Mouse (Mus musculus) spleen, adult 2 months (tissue): ENCODE data around the gene Ambra1. TPM values are rescaled to one million over a fixed set of nuclear protein-coding genes. Genes with fewer than 3 reads are reported as not detected.

Experiments used
- DNase-seq, 2 experiments: peaks; one replicate each; pipeline versions ENCODE4 v3.0.0 to v3.0.0-alpha.2; 2012 to 2021; ENCODE audit warnings: low spot score in 2 of 2, low read depth in 1 of 2
- H3K27ac ChIP-seq: fragments of 200-500 bp; 2 replicates; pipeline ENCODE4 v1.5.1; 2012; ENCODE audit warnings: low read length, inconsistent platforms; ENCODE audit not compliant: insufficient read depth
- H3K27me3 ChIP-seq: fragments of 200-500 bp; 2 replicates; pipeline ENCODE4 v1.6.1; 2012; ENCODE audit warnings: mild to moderate bottlenecking, moderate library complexity, low read length, inconsistent platforms; ENCODE audit not compliant: control insufficient read depth, insufficient read depth
- H3K36me3 ChIP-seq: fragments of 200-500 bp; 2 replicates; pipeline ENCODE4 v1.6.1; 2012; ENCODE audit warnings: mild to moderate bottlenecking, low read length, inconsistent platforms; ENCODE audit not compliant: control insufficient read depth, insufficient read depth
- H3K4me1 ChIP-seq: fragments of 200-500 bp; 2 replicates; pipeline ENCODE4 v1.6.1; 2011; ENCODE audit warnings: inconsistent platforms; ENCODE audit not compliant: control insufficient read depth, insufficient read depth, insufficient read length
- H3K4me3 ChIP-seq: fragments of 200-500 bp; 2 replicates; pipeline ENCODE4 v1.5.1; 2011; ENCODE audit warnings: mild to moderate bottlenecking, inconsistent platforms; ENCODE audit not compliant: insufficient read depth, insufficient read length; ENCODE audit errors: extremely low read depth
- CTCF ChIP-seq: fragments of 200-500 bp; IDR thresholded peaks from 2 replicates; pipeline ENCODE4 v1.5.1; 2011; ENCODE audit warnings: mild to moderate bottlenecking, inconsistent platforms; ENCODE audit not compliant: insufficient read depth, insufficient read length, insufficient replicate concordance; ENCODE audit errors: extremely low read depth
- POLR2A ChIP-seq: fragments of 200-500 bp; IDR thresholded peaks from 2 replicates; pipeline ENCODE4 v1.6.1; 2011; ENCODE audit warnings: low read depth, low read length, inconsistent platforms
- WGBS: fragments of 180-500 bp; shearing (Covaris S2); methylation state at CpG from one replicate; pipeline ENCODE4 v1.1.7; 2018; 5-methylcytosine and 5-hydroxymethylcytosine counted together
- polyA plus RNA-seq: library from polyadenylated mRNA; depleted of rRNA; stranded (reverse); fragments of >200 nt; gene quantifications from 2 replicates; pipeline ENCODE4 v1.2.3, GENCODE M21; 2012

Ambra1 gene
- polyA plus RNA-seq, 1 experiment = 20.0 TPM

GRCm38 (mm10) chr2:91816741-91817140 lies 86.8 kb downstream of the Ambra1 start:
- no peak for DNase-seq
- Histone ChIP-seq H3K27ac (no peak overlapping the region), H3K4me3 (no peak overlapping the region), H3K36me3 (peaks cover 6% of the 10 kb centered on the region; the same call in 1 of the 2 replicates), H3K27me3 (no peaks in the 10 kb centered on the region), H3K4me1 (no peaks in the 10 kb centered on the region)
- TF ChIP-seq POLR2A = no peak
- no peak for TF ChIP-seq CTCF

- DNase-seq = no peak
- no peak overlapping the region for H3K4me3 ChIP-seq
- no peaks in the 10 kb centered on the region for H3K27me3 ChIP-seq
- no peak overlapping the region for H3K27ac ChIP-seq
- no peak for TF ChIP-seq CTCF
- TF ChIP-seq POLR2A = no peak
- H3K36me3 ChIP-seq = no peaks in the 10 kb centered on the region; the same call in 1 of the 2 replicates
- no peaks in the 10 kb centered on the region for H3K4me1 ChIP-seq
Measured at GRCm38 (mm10) chr2:91832227-91832626, 102.3 kb downstream of the Ambra1 start.

- TF ChIP-seq POLR2A = no peak
- TF ChIP-seq CTCF = no peak
- H3K4me3 ChIP-seq = no peak overlapping the region
- DNase-seq = no peak
- no peaks in the 10 kb centered on the region; the same call in 1 of the 2 replicates for H3K36me3 ChIP-seq
- no peaks in the 10 kb centered on the region for H3K27me3 ChIP-seq
- 78% methylated on average over 1 of the region's 1 CpGs for WGBS
- H3K4me1 ChIP-seq = no peaks in the 10 kb centered on the region
- H3K27ac ChIP-seq = no peak overlapping the region
Measured at GRCm38 (mm10) chr2:91834272-91834671, 104.3 kb downstream of the Ambra1 start.

- TF ChIP-seq CTCF (no peak), POLR2A (no peak)
- Histone ChIP-seq H3K36me3 (peaks cover 1% of the 10 kb centered on the region; the same call in 1 of the 2 replicates), H3K4me3 (no peak overlapping the region), H3K4me1 (no peaks in the 10 kb centered on the region), H3K27ac (no peak overlapping the region), H3K27me3 (no peaks in the 10 kb centered on the region)
- peak in 1 of 2 experiments; percentile 30 for DNase-seq
- whole genome bisulfite sequencing = 40% methylated on average over 1 of the region's 1 CpGs
Measured at GRCm38 (mm10) chr2:91835031-91835430, 105.1 kb downstream of the Ambra1 start.

GRCm38 (mm10) chr2:91835631-91836030 lies 105.7 kb downstream of the Ambra1 start:
- Histone ChIP-seq H3K36me3 (peaks cover 1% of the 10 kb centered on the region; the same call in 1 of the 2 replicates), H3K27me3 (no peaks in the 10 kb centered on the region), H3K27ac (no peak overlapping the region), H3K4me3 (no peak overlapping the region), H3K4me1 (no peaks in the 10 kb centered on the region)
- DNase-seq = no peak
- no peak for TF ChIP-seq POLR2A
- no peak for TF ChIP-seq CTCF
- WGBS = 46% methylated on average over 3 of the region's 3 CpGs

GRCm38 (mm10) chr2:91844085-91844484 lies 114.2 kb downstream of the Ambra1 start:
- TF ChIP-seq POLR2A (no peak), CTCF (no peak)
- WGBS = 83% methylated on average over 1 of the region's 1 CpGs
- Histone ChIP-seq H3K36me3 (peaks cover 1% of the 10 kb centered on the region; the same call in 1 of the 2 replicates), H3K4me1 (peaks cover 8% of the 10 kb centered on the region; the same call in 1 of the 2 replicates), H3K27me3 (no peaks in the 10 kb centered on the region), H3K27ac (no peak overlapping the region), H3K4me3 (no peak overlapping the region)
- DNase-seq = no peak

- DNase-seq = no peak
- Histone ChIP-seq H3K27me3 (no peaks in the 10 kb centered on the region), H3K4me1 (no peaks in the 10 kb centered on the region), H3K4me3 (no peak overlapping the region), H3K36me3 (no peaks in the 10 kb centered on the region), H3K27ac (no peak overlapping the region)
- TF ChIP-seq POLR2A = no peak
- no peak for TF ChIP-seq CTCF
- WGBS = 95% methylated on average over 2 of the region's 2 CpGs
Measured at GRCm38 (mm10) chr2:91852446-91853191, 122.7 kb downstream of the Ambra1 start.
